Comparison of ENCODE assay signal across 8 mouse cellular contexts in genomic region chr17:15497882-15498752, GRCm38 (mm10). TPM values are rescaled to one million over a fixed set of nuclear protein-coding genes. Genes with fewer than 3 reads are reported as not detected.
DNase-seq lines count a peak whose midpoint lies in the region; ATAC-seq and TF ChIP-seq lines count a peak whose summit lies in the region.

No protein-coding gene starts in this region.

- H3K36me3 ChIP-seq in ES-Bruce4 (ENCODE audit: control insufficient read depth, insufficient read depth, low read length, poor library complexity, severe bottlenecking), result peaks cover 21% of the 10 kb centered on the region
- peaks cover 22% of the 10 kb centered on the region for H3K36me3 ChIP-seq in forebrain, embryonic 13.5 days (ENCODE audit: poor library complexity, severe bottlenecking)
- peaks cover 16% of the 10 kb centered on the region for H3K36me3 ChIP-seq in neural tube, embryonic 15.5 days

- H3K4me1 ChIP-seq in ES-Bruce4 (ENCODE audit: control insufficient read depth, insufficient read depth, low read length), result no peaks in the 10 kb centered on the region
- peaks cover 48% of the 10 kb centered on the region for H3K4me1 ChIP-seq in forebrain, embryonic 13.5 days
- H3K4me1 ChIP-seq in neural tube, embryonic 15.5 days, result peaks cover 46% of the 10 kb centered on the region

- intact Hi-C loops in heart, postnatal 14 days (cut with DNase I), result no loop called here

- WGBS in forebrain, embryonic 13.5 days, result under 1% methylated on average over 50 of the region's 50 CpGs
- under 1% methylated on average over 50 of the region's 50 CpGs for WGBS in neural tube, embryonic 15.5 days

- H3K27ac ChIP-seq in ES-Bruce4 (ENCODE audit: insufficient read depth, low read length), result peak overlapping the region; percentile 43; the same call in 1 of the 2 replicates
- peak overlapping the region; percentile 94 for H3K27ac ChIP-seq in forebrain, embryonic 13.5 days
- peak overlapping the region; percentile 92 for H3K27ac ChIP-seq in neural tube, embryonic 15.5 days (replicated peaks)

- peak; percentile 93 to 96 for DNase-seq in heart, postnatal 14 days
- peak; percentile 95 for DNase-seq in layer of hippocampus, adult 11-12 months (ENCODE audit: low spot score)
- peak; percentile 94 to 95 for DNase-seq in lung, adult 18-20 months
- peak; percentile 93 for DNase-seq in testis, postnatal 14 days (ENCODE audit: low spot score)

- H3K9me3 ChIP-seq in ES-Bruce4 (replicated peaks; ENCODE audit: control insufficient read depth, insufficient read depth, low read length, poor library complexity, severe bottlenecking), result no peaks in the 10 kb centered on the region
- no peaks in the 10 kb centered on the region for H3K9me3 ChIP-seq in forebrain, embryonic 13.5 days (replicated peaks)
- H3K9me3 ChIP-seq in neural tube, embryonic 15.5 days (replicated peaks), result no peaks in the 10 kb centered on the region

- H3K27me3 ChIP-seq in ES-Bruce4 (ENCODE audit: control insufficient read depth, insufficient read depth, low read length, poor library complexity, severe bottlenecking), result no peaks in the 10 kb centered on the region
- no peaks in the 10 kb centered on the region for H3K27me3 ChIP-seq in forebrain, embryonic 13.5 days
- no peaks in the 10 kb centered on the region for H3K27me3 ChIP-seq in neural tube, embryonic 15.5 days (replicated peaks)

- peak; percentile 45 for TF ChIP-seq POLR2A in ES-Bruce4 (IDR thresholded peaks at IDR 0.05; ENCODE audit: insufficient read depth, low read length)

- no peak for TF ChIP-seq CTCF in ES-Bruce4 (IDR thresholded peaks at IDR 0.05; ENCODE audit: low read depth, low read length)

- no peak for TF ChIP-seq EP300 in ES-Bruce4 (IDR thresholded peaks at IDR 0.05; ENCODE audit: insufficient read depth, low read depth, low read length)

- H3K4me3 ChIP-seq in ES-Bruce4 (ENCODE audit: low read depth, low read length), result peak overlapping the region; percentile 99
- H3K4me3 ChIP-seq in forebrain, embryonic 13.5 days, result peak overlapping the region; percentile 92
- peak overlapping the region; percentile 95 for H3K4me3 ChIP-seq in neural tube, embryonic 15.5 days (replicated peaks)

- H3K9ac ChIP-seq in ES-Bruce4 (ENCODE audit: low read depth, poor library complexity, severe bottlenecking), result peak overlapping the region; percentile 80
- peak overlapping the region; percentile 84 for H3K9ac ChIP-seq in forebrain, embryonic 13.5 days
- peak overlapping the region; percentile 71 for H3K9ac ChIP-seq in neural tube, embryonic 15.5 days (replicated peaks)

- ATAC-seq in cerebellum, adult (ENCODE audit: insufficient number of reproducible peaks, low FRiP score, low TSS enrichment), result peak; percentile 93
- peak; percentile 95 for ATAC-seq in forebrain, embryonic 13.5 days
- peak; percentile 96 for ATAC-seq in neural tube, embryonic 15.5 days (ENCODE audit: low FRiP score)

- peak overlapping the region; percentile 91 for H3K4me2 ChIP-seq in forebrain, embryonic 13.5 days
- peak overlapping the region; percentile 90 for H3K4me2 ChIP-seq in neural tube, embryonic 15.5 days

RNA-seq across cellular contexts. Expression of gene Psmb1, which starts 1.4 kb away (rescaled TPM):
- 195 and 199 TPM in 2 replicates for polyA plus RNA-seq in ES-Bruce4 (2011; ENCODE audit: insufficient read depth, insufficient read length, low read depth, missing spikeins)
- polyA plus RNA-seq in forebrain, embryonic 13.5 days (2015; fragmentation: Nextera tagmentation; extraction: Ambion mirVana), result 275 and 285 TPM in 2 replicates
- 100 to 1,000 TPM; 120 to 125 TPM for total RNA-seq in heart, postnatal 14 days (2021)
- polyA plus RNA-seq in neural tube, embryonic 15.5 days (2015; fragmentation: Nextera tagmentation; extraction: Ambion mirVana), result 247 and 250 TPM in 2 replicates

RNA-seq across cellular contexts. Expression of gene Tbp, which starts 1.6 kb away (rescaled TPM):
- 55.5 and 64.7 TPM in 2 replicates for polyA plus RNA-seq in ES-Bruce4 (2011; ENCODE audit: insufficient read depth, insufficient read length, low read depth, missing spikeins)
- polyA plus RNA-seq in forebrain, embryonic 13.5 days (2015; fragmentation: Nextera tagmentation; extraction: Ambion mirVana), result 65.7 and 74.9 TPM in 2 replicates
- 10 to 100 TPM; 12.3 to 14.5 TPM for total RNA-seq in heart, postnatal 14 days (2021)
- polyA plus RNA-seq in neural tube, embryonic 15.5 days (2015; fragmentation: Nextera tagmentation; extraction: Ambion mirVana), result 48.8 and 51.7 TPM in 2 replicates

RNA-seq across cellular contexts. Expression of gene Pdcd2, which starts 29.0 kb away (rescaled TPM):
- polyA plus RNA-seq in ES-Bruce4 (2011; ENCODE audit: insufficient read depth, insufficient read length, low read depth, missing spikeins), result 39.2 and 62.0 TPM in 2 replicates
- polyA plus RNA-seq in forebrain, embryonic 13.5 days (2015; fragmentation: Nextera tagmentation; extraction: Ambion mirVana), result 59.0 and 61.8 TPM in 2 replicates
- total RNA-seq in heart, postnatal 14 days (2021), result 10 to 100 TPM; 12.1 to 14.6 TPM
- polyA plus RNA-seq in neural tube, embryonic 15.5 days (2015; fragmentation: Nextera tagmentation; extraction: Ambion mirVana), result 63.4 and 66.6 TPM in 2 replicates

Comparison
In these comparisons a context has a peak if more than half of its experiments do, and no peak if none do; other contexts are left out.
1. Peak in every context shown above with its lines: DNase-seq, ATAC-seq, H3K4me3 ChIP-seq and H3K27ac ChIP-seq.
2. H3K27ac ChIP-seq: peak in every context shown above with its lines; median percentile 94 in forebrain, embryonic 13.5 days; 92 in neural tube, embryonic 15.5 days; 43 in ES-Bruce4.